Mouse (Mus musculus) v-Abl transformed pro-B cells (cell line): ENCODE results near the gene Gfi1b.

ENCODE experiments used
- in situ Hi-C, 2 experiments: fragments of 400-800 bp; cut with MboI; formaldehyde crosslinking; loops; one replicate each; pipeline ENCODE4 v1.15.1; 2025; ENCODE audit not compliant: unreplicated experiment in 2 of 2

The Gfi1b gene

GRCm38 (mm10) chr2:28624870-28625269 lies 3.1 kb upstream of the Gfi1b start:
- in situ Hi-C loops = loop anchor here (5.0 kb wide), 2 partner anchors 33 to 88 kb away; no protein-coding TSS in a partner anchor

GRCm38 (mm10) chr2:28622521-28623124 lies 841 bp upstream of the Gfi1b start:
- in situ Hi-C loops = no loop called here

- in situ Hi-C loops = no loop called here
Observed at GRCm38 (mm10) chr2:28621111-28621510, 671 bp downstream of the Gfi1b start.

- in situ Hi-C loops = no loop called here
Observed at GRCm38 (mm10) chr2:28620522-28620921, 1.3 kb downstream of the Gfi1b start.

GRCm38 (mm10) chr2:28619369-28619768 lies 2.4 kb downstream of the Gfi1b start:
- in situ Hi-C loops = no loop called here

- in situ Hi-C loops = no loop called here
Observed at GRCm38 (mm10) chr2:28618777-28619336, 2.9 kb downstream of the Gfi1b start.

GRCm38 (mm10) chr2:28617498-28618486 lies 4.0 kb downstream of the Gfi1b start:
- in situ Hi-C loops = no loop called here

- in situ Hi-C loops = no loop called here
Observed at GRCm38 (mm10) chr2:28616874-28617273, 4.9 kb downstream of the Gfi1b start.

GRCm38 (mm10) chr2:28616358-28616757 lies 5.4 kb downstream of the Gfi1b start:
- in situ Hi-C loops = no loop called here

- in situ Hi-C loops = no loop called here
Observed at GRCm38 (mm10) chr2:28613599-28613998, 8.2 kb downstream of the Gfi1b start.

- in situ Hi-C loops = no loop called here
Observed at GRCm38 (mm10) chr2:28612436-28613063, 9.2 kb downstream of the Gfi1b start.

GRCm38 (mm10) chr2:28611407-28611787 lies 10.4 kb downstream of the Gfi1b start:
- in situ Hi-C loops = no loop called here

GRCm38 (mm10) chr2:28610716-28611406 lies 10.9 kb downstream of the Gfi1b start:
- in situ Hi-C loops = no loop called here

- in situ Hi-C loops = no loop called here
Observed at GRCm38 (mm10) chr2:28609851-28610250, 11.9 kb downstream of the Gfi1b start.

- in situ Hi-C loops = no loop called here
Observed at GRCm38 (mm10) chr2:28607341-28608165, 14.2 kb downstream of the Gfi1b start.

- in situ Hi-C loops = no loop called here
Observed at GRCm38 (mm10) chr2:28606601-28607340, 15.0 kb downstream of the Gfi1b start.

- in situ Hi-C loops = no loop called here
Observed at GRCm38 (mm10) chr2:28605789-28606541, 15.8 kb downstream of the Gfi1b start.

- in situ Hi-C loops = no loop called here
Observed at GRCm38 (mm10) chr2:28603542-28603941, 18.2 kb downstream of the Gfi1b start.
